Mouse (Mus musculus) embryonic facial prominence, embryonic 13.5 days (tissue): ENCODE results near the gene Glo1. TPM values are rescaled to one million over a fixed set of nuclear protein-coding genes. Genes with fewer than 3 reads are reported as not detected.

Experiments used
- ATAC-seq: fragments of 200-750 bp; cut with Nextera tagmentation; 2 replicates; pipeline ENCODE4 v1.8.0; 2017; ENCODE audit warnings: low read depth; ENCODE audit not compliant: insufficient number of reproducible peaks, insufficient read depth, low FRiP score, low TSS enrichment
- H3K27ac ChIP-seq: fragments of 300-500 bp; sonication (generic); 2 replicates; pipeline ENCODE4 v1.5.1; 2015; ENCODE audit warnings: moderate library complexity, mild to moderate bottlenecking, inconsistent platforms
- H3K27me3 ChIP-seq: fragments of 300-500 bp; sonication (generic); 2 replicates; pipeline ENCODE4 v1.6.1; 2015; ENCODE audit warnings: mild to moderate bottlenecking, inconsistent platforms
- H3K36me3 ChIP-seq: fragments of 300-500 bp; sonication (generic); 2 replicates; pipeline ENCODE4 v1.6.1; 2015; ENCODE audit warnings: mild to moderate bottlenecking, inconsistent platforms
- H3K4me1 ChIP-seq: fragments of 300-500 bp; sonication (generic); 2 replicates; pipeline ENCODE4 v1.6.1; 2015; ENCODE audit warnings: inconsistent platforms
- H3K4me2 ChIP-seq: fragments of 300-500 bp; sonication (generic); 2 replicates; pipeline ENCODE4 v1.6.1; 2015; ENCODE audit warnings: moderate library complexity, mild to moderate bottlenecking, inconsistent platforms
- H3K4me3 ChIP-seq: fragments of 300-500 bp; sonication (generic); 2 replicates; pipeline ENCODE4 v1.5.1; 2015; ENCODE audit warnings: mild to moderate bottlenecking, inconsistent platforms
- H3K9ac ChIP-seq: fragments of 300-500 bp; sonication (generic); 2 replicates; pipeline ENCODE4 v1.6.1; 2015; ENCODE audit warnings: mild to moderate bottlenecking, inconsistent platforms
- H3K9me3 ChIP-seq: fragments of 300-500 bp; sonication (generic); 2 replicates; pipeline ENCODE4 v1.6.1; 2016; ENCODE audit warnings: inconsistent platforms
- WGBS: fragments of 180-500 bp; shearing (Covaris S2); methylation state at CpG from one replicate; pipeline ENCODE4 v1.1.7; 2015; ENCODE audit warnings: mixed read lengths; 5-methylcytosine and 5-hydroxymethylcytosine counted together
- polyA plus RNA-seq: library from polyadenylated mRNA; unstranded; fragments of >200 nt; fragmentation: Nextera tagmentation; extraction: Ambion mirVana; gene quantifications from 2 replicates; pipeline ENCODE4 v1.2.1, GENCODE M21; 2015

The Glo1 gene
- polyA plus RNA-seq, 1 experiment from 2014 or later = 217 TPM

- WGBS = 88% methylated on average over 3 of the region's 3 CpGs
- no peak overlapping the region for H3K27ac ChIP-seq
- H3K27me3 ChIP-seq = no peaks in the 10 kb centered on the region
- H3K9me3 ChIP-seq = no peaks in the 10 kb centered on the region
- no peaks in the 10 kb centered on the region for H3K4me1 ChIP-seq
- H3K4me3 ChIP-seq = no peak overlapping the region
- H3K36me3 ChIP-seq = no peaks in the 10 kb centered on the region
- H3K9ac ChIP-seq = no peak overlapping the region
- no peak overlapping the region for H3K4me2 ChIP-seq
- ATAC-seq = no peak
Observed at GRCm38 (mm10) chr17:30556512-30556911, 70.2 kb downstream of the Glo1 start.

- H3K27ac ChIP-seq = no peak overlapping the region
- H3K9me3 ChIP-seq = no peaks in the 10 kb centered on the region
- no peak overlapping the region for H3K9ac ChIP-seq
- no peaks in the 10 kb centered on the region for H3K36me3 ChIP-seq
- 90% methylated on average over 4 of the region's 4 CpGs for WGBS
- no peak overlapping the region for H3K4me3 ChIP-seq
- H3K4me2 ChIP-seq = no peak overlapping the region
- no peak for ATAC-seq
- no peaks in the 10 kb centered on the region for H3K27me3 ChIP-seq
- peaks cover 11% of the 10 kb centered on the region for H3K4me1 ChIP-seq
Observed at GRCm38 (mm10) chr17:30553027-30553937, 73.4 kb downstream of the Glo1 start.

- Histone ChIP-seq H3K4me3 (no peak overlapping the region), H3K4me1 (peaks cover 19% of the 10 kb centered on the region), H3K4me2 (no peak overlapping the region), H3K9ac (no peak overlapping the region), H3K36me3 (no peaks in the 10 kb centered on the region), H3K27ac (peak overlapping the region; percentile 57; the same call in 1 of the 2 replicates), H3K9me3 (no peaks in the 10 kb centered on the region), H3K27me3 (no peaks in the 10 kb centered on the region)
- no peak for ATAC-seq
- 26% methylated on average over 1 of the region's 1 CpGs for WGBS
Observed at GRCm38 (mm10) chr17:30550774-30551107, 75.9 kb downstream of the Glo1 start.

- H3K4me2 ChIP-seq = no peak overlapping the region
- ATAC-seq = no peak
- no peaks in the 10 kb centered on the region for H3K27me3 ChIP-seq
- H3K27ac ChIP-seq = peak overlapping the region; percentile 57
- 40% methylated on average over 9 of the region's 9 CpGs for WGBS
- no peaks in the 10 kb centered on the region for H3K9me3 ChIP-seq
- H3K4me1 ChIP-seq = peaks cover 19% of the 10 kb centered on the region
- H3K9ac ChIP-seq = peak overlapping the region; percentile 36; the same call in 1 of the 2 replicates
- no peak overlapping the region for H3K4me3 ChIP-seq
- no peaks in the 10 kb centered on the region for H3K36me3 ChIP-seq
Observed at GRCm38 (mm10) chr17:30549899-30550773, 76.5 kb downstream of the Glo1 start.

GRCm38 (mm10) chr17:30539098-30539497, 87.6 kb downstream of the Glo1 start:
- H3K27ac ChIP-seq = peak overlapping the region; percentile 49; the same call in 1 of the 2 replicates
- ATAC-seq = no peak

GRCm38 (mm10) chr17:30536651-30537050, 90.0 kb downstream of the Glo1 start:
- 85% methylated on average over 5 of the region's 5 CpGs for WGBS
- ATAC-seq = no peak
- H3K9me3 ChIP-seq = no peaks in the 10 kb centered on the region

More at GRCm38 (mm10) chr17:30539098-30539497, 87.6 kb downstream of the Glo1 start:
- H3K4me1 ChIP-seq = peaks cover 7% of the 10 kb centered on the region
- H3K36me3 ChIP-seq = no peaks in the 10 kb centered on the region
- H3K9ac ChIP-seq = no peak overlapping the region
- no peaks in the 10 kb centered on the region for H3K9me3 ChIP-seq
- H3K4me2 ChIP-seq = no peak overlapping the region
- H3K4me3 ChIP-seq = no peak overlapping the region
- WGBS = 33% methylated on average over 8 of the region's 8 CpGs
- H3K27me3 ChIP-seq = no peaks in the 10 kb centered on the region

More at GRCm38 (mm10) chr17:30536651-30537050, 90.0 kb downstream of the Glo1 start:
- Histone ChIP-seq H3K4me3 (no peak overlapping the region), H3K36me3 (no peaks in the 10 kb centered on the region), H3K27me3 (no peaks in the 10 kb centered on the region), H3K27ac (no peak overlapping the region), H3K9ac (no peak overlapping the region), H3K4me2 (no peak overlapping the region), H3K4me1 (peaks cover 7% of the 10 kb centered on the region)

Other genes starting within 250 kb of the Glo1 start
- 68.9 and 79.2 TPM in 2 replicates for gene Btbd9, start 50.4 kb downstream of the Glo1 start, polyA plus RNA-seq
- 2.5 TPM in 2 replicates for gene Dnah8, start 2.5 kb downstream of the Glo1 start, polyA plus RNA-seq